In the genomic region with DNA sequence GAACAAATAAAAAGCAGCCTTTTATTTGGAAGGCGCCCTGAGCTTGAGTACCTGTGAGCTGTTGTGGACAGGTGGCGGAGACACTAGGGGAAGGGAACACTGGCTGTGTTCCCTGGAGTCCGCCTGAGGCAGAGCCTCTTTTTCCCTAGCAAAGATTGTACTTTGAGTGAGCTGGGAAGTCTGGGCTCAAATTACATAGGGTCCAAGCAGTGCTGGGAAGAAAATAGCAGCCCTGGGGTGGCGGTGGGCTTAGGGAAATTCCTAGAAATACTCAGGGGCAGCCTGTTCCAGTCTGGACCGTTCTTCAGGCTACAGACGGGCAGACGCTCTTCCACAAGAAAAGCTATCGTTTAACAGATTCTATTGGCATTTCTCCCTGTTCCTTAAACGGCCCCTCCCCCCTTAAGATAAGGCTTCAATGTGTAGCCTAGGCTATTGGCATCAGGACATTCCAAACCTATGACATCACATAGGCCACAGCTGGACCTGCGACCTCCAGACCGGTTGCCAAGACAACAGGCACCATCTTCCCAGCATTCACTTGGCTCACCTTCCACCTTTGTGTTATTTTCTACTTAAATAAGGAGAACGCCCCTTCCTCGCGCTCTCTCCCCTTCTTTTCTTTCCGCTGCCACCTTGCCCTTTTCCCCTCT, we compare ENCODE assay signal across 8 mouse cellular contexts. TPM values are rescaled to one million over a fixed set of nuclear protein-coding genes. Genes with fewer than 3 reads are reported as not detected.
A peak's percentile ranks its signal among the peaks of the same experiment; 100 is the strongest.
DNase-seq lines count a peak whose midpoint lies in the region; ATAC-seq and TF ChIP-seq lines count a peak whose summit lies in the region.

No protein-coding gene starts in this region.

- H3K27me3 ChIP-seq in spleen, adult 2 months (ENCODE audit: control insufficient read depth, insufficient read depth, low read length), result no peaks in the 10 kb centered on the region
- no peaks in the 10 kb centered on the region for H3K27me3 ChIP-seq in forebrain, embryonic 10.5 days (ENCODE audit: poor library complexity, severe bottlenecking)
- H3K27me3 ChIP-seq in intestine, postnatal 0 days (replicated peaks; ENCODE audit: control insufficient read depth, insufficient read depth, low read length), result no peaks in the 10 kb centered on the region
- H3K27me3 ChIP-seq in stomach, embryonic 14.5 days (ENCODE audit: control insufficient read depth, insufficient read depth, low read length), result no peaks in the 10 kb centered on the region

- ATAC-seq in intestine, postnatal 0 days, result peak; percentile 82
- peak; percentile 74 for ATAC-seq in stomach, embryonic 14.5 days (ENCODE audit: insufficient number of reproducible peaks, insufficient read depth, low FRiP score, low read depth)

- H3K9ac ChIP-seq in intestine, postnatal 0 days (ENCODE audit: low read depth, low read length), result peak overlapping the region; percentile 38; the same call in 1 of the 2 replicates
- H3K9ac ChIP-seq in stomach, embryonic 14.5 days (replicated peaks; ENCODE audit: low read depth, low read length), result peak overlapping the region; percentile 25; the same call in 1 of the 2 replicates

- H3K36me3 ChIP-seq in spleen, adult 2 months (ENCODE audit: control insufficient read depth, insufficient read depth, low read length), result no peaks in the 10 kb centered on the region
- peaks cover 30% of the 10 kb centered on the region for H3K36me3 ChIP-seq in forebrain, embryonic 10.5 days (replicated peaks)
- no peaks in the 10 kb centered on the region for H3K36me3 ChIP-seq in intestine, postnatal 0 days (ENCODE audit: control insufficient read depth, insufficient read depth)
- no peaks in the 10 kb centered on the region for H3K36me3 ChIP-seq in stomach, embryonic 14.5 days (ENCODE audit: control insufficient read depth, insufficient read depth, low read length)

- no peak for TF ChIP-seq POLR2A in spleen, adult 2 months (IDR thresholded peaks at IDR 0.05; ENCODE audit: low read depth, low read length)
- no peak for TF ChIP-seq POLR2A in lung, adult 2 months (IDR thresholded peaks at IDR 0.05; ENCODE audit: borderline replicate concordance, extremely low read depth, low read depth, low read length)

- H3K4me2 ChIP-seq in intestine, postnatal 0 days (replicated peaks; ENCODE audit: low read depth), result peak overlapping the region; percentile 79
- peak overlapping the region; percentile 92 for H3K4me2 ChIP-seq in stomach, embryonic 14.5 days (replicated peaks; ENCODE audit: low read depth, low read length)

- no peak overlapping the region for H3K27ac ChIP-seq in spleen, adult 2 months (ENCODE audit: insufficient read depth, low read length)
- peak overlapping the region; percentile 93 for H3K27ac ChIP-seq in forebrain, embryonic 10.5 days
- peak overlapping the region; percentile 68 for H3K27ac ChIP-seq in intestine, postnatal 0 days (ENCODE audit: low read depth, low read length)
- peak overlapping the region; percentile 35; the same call in 1 of the 2 replicates for H3K27ac ChIP-seq in stomach, embryonic 14.5 days (ENCODE audit: low read length)

- peaks cover 3% of the 10 kb centered on the region; the same call in 1 of the 2 replicates for H3K4me1 ChIP-seq in spleen, adult 2 months (ENCODE audit: control insufficient read depth, insufficient read depth, insufficient read length)
- H3K4me1 ChIP-seq in forebrain, embryonic 10.5 days, result peaks cover 34% of the 10 kb centered on the region
- no peaks in the 10 kb centered on the region for H3K4me1 ChIP-seq in intestine, postnatal 0 days (replicated peaks; ENCODE audit: control insufficient read depth, insufficient read depth, low read length)
- H3K4me1 ChIP-seq in lung, adult 2 months (ENCODE audit: control insufficient read depth, insufficient read depth, low read length), result peaks cover 7% of the 10 kb centered on the region; the same call in 1 of the 2 replicates
- H3K4me1 ChIP-seq in stomach, embryonic 14.5 days (ENCODE audit: control insufficient read depth, insufficient read depth, low read length), result peaks cover 9% of the 10 kb centered on the region; the same call in 1 of the 2 replicates

- 47% methylated on average over 15 of the region's 15 CpGs for WGBS in spleen, adult 2 months
- WGBS in forebrain, embryonic 10.5 days, result 2% methylated on average over 15 of the region's 15 CpGs
- WGBS in intestine, postnatal 0 days, result 4% methylated on average over 15 of the region's 15 CpGs
- 15% methylated on average over 15 of the region's 15 CpGs for WGBS in lung, adult 2 months
- WGBS in stomach, embryonic 14.5 days, result 2% methylated on average over 15 of the region's 15 CpGs

- no peaks in the 10 kb centered on the region for H3K9me3 ChIP-seq in forebrain, embryonic 10.5 days
- no peaks in the 10 kb centered on the region for H3K9me3 ChIP-seq in intestine, postnatal 0 days (ENCODE audit: control insufficient read depth)
- no peaks in the 10 kb centered on the region for H3K9me3 ChIP-seq in stomach, embryonic 14.5 days (ENCODE audit: control insufficient read depth, low read depth, low read length)

- H3K4me3 ChIP-seq in spleen, adult 2 months (ENCODE audit: extremely low read depth, insufficient read depth, insufficient read length), result peak overlapping the region; percentile 45; the same call in 1 of the 2 replicates
- H3K4me3 ChIP-seq in forebrain, embryonic 10.5 days, result peak overlapping the region; percentile 64
- peak overlapping the region; percentile 36 for H3K4me3 ChIP-seq in intestine, postnatal 0 days (ENCODE audit: low read depth, low read length)
- H3K4me3 ChIP-seq in lung, adult 2 months (replicated peaks; ENCODE audit: extremely low read depth, low read depth, low read length), result peak overlapping the region; percentile 49
- H3K4me3 ChIP-seq in stomach, embryonic 14.5 days (ENCODE audit: low read depth, low read length), result peak overlapping the region; percentile 36

- no peak for DNase-seq in spleen, adult 2 months (ENCODE audit: low read depth in 1 of 2, low spot score in 2 of 2)
- DNase-seq in spleen, postnatal 4 days (ENCODE audit: low spot score in 2 of 2), result no peak
- DNase-seq in forebrain, embryonic 10.5 days (ENCODE audit: extremely low spot score, low spot score), result peak; percentile 92
- DNase-seq in lung, adult 2 months, result no peak
- DNase-seq in thymus, adult 18-20 months, result no peak
- DNase-seq in spleen, postnatal 36 days (ENCODE audit: low spot score in 2 of 2), result no peak

- TF ChIP-seq CTCF in spleen, adult 2 months (IDR thresholded peaks at IDR 0.05; ENCODE audit: extremely low read depth, insufficient read depth, insufficient read length, insufficient replicate concordance), result no peak
- TF ChIP-seq CTCF in intestine, postnatal 0 days (IDR thresholded peaks at IDR 0.05; ENCODE audit: low read depth), result no peak
- no peak for TF ChIP-seq CTCF in lung, adult 2 months (IDR thresholded peaks at IDR 0.05; ENCODE audit: insufficient read depth, low read length)

RNA-seq across cellular contexts. Expression of a gene that starts 31.3 kb away (rescaled TPM):
- 2,639 and 2,890 TPM in 2 replicates for polyA plus RNA-seq in spleen, adult 2 months (2012; rRNA removed)
- 3,994 and 4,016 TPM in 2 replicates for polyA plus RNA-seq in forebrain, embryonic 10.5 days (2016; fragmentation: Nextera tagmentation; extraction: Ambion mirVana)
- 1,954 and 2,041 TPM in 2 replicates for polyA plus RNA-seq in intestine, postnatal 0 days (2015; fragmentation: Nextera tagmentation; extraction: Ambion mirVana)
- 2,131 and 3,172 TPM in 2 replicates for polyA plus RNA-seq in lung, adult 2 months (2012; rRNA removed)
- 5,753 and 5,798 TPM in 2 replicates for polyA plus RNA-seq in stomach, embryonic 14.5 days (2014; fragmentation: Nextera tagmentation; extraction: Ambion mirVana)
